Mouse (Mus musculus) hindbrain, embryonic 16.5 days (tissue): ENCODE data around the gene Ptprh. TPM values are rescaled to one million over a fixed set of nuclear protein-coding genes. Genes with fewer than 3 reads are reported as not detected.

Source experiments
- ATAC-seq: fragments of 200-750 bp; cut with Nextera tagmentation; 2 replicates; pipeline ENCODE4 v1.8.0; 2017; ENCODE audit warnings: moderate TSS enrichment, moderate library complexity
- H3K27ac ChIP-seq: fragments of 300-500 bp; sonication (generic); 2 replicates; pipeline ENCODE4 v1.5.1; 2014; ENCODE audit warnings: low read depth, mild to moderate bottlenecking, control low read depth, low read length, moderate library complexity
- H3K27me3 ChIP-seq: fragments of 300-500 bp; sonication (generic); replicated peaks from 2 replicates; pipeline ENCODE4 v1.6.1; 2014; ENCODE audit warnings: low read length; ENCODE audit not compliant: control insufficient read depth, insufficient read depth
- H3K36me3 ChIP-seq: fragments of 300-500 bp; sonication (generic); 2 replicates; pipeline ENCODE4 v1.6.1; 2014; ENCODE audit warnings: mild to moderate bottlenecking, low read length, moderate library complexity, mixed read lengths; ENCODE audit not compliant: control insufficient read depth, insufficient read depth
- H3K4me1 ChIP-seq: fragments of 300-500 bp; sonication (generic); 2 replicates; pipeline ENCODE4 v1.6.1; 2014; ENCODE audit warnings: low read depth, low read length; ENCODE audit not compliant: control insufficient read depth, insufficient read depth
- H3K4me2 ChIP-seq: fragments of 300-500 bp; sonication (generic); 2 replicates; pipeline ENCODE4 v1.6.1; 2014; ENCODE audit warnings: mild to moderate bottlenecking, low read length, control low read depth, moderate library complexity
- H3K4me3 ChIP-seq: fragments of 300-500 bp; sonication (generic); 2 replicates; pipeline ENCODE4 v1.5.1; 2014; ENCODE audit warnings: mild to moderate bottlenecking, low read length, control low read depth, moderate library complexity
- H3K9ac ChIP-seq: fragments of 300-500 bp; sonication (generic); 2 replicates; pipeline ENCODE4 v1.6.1; 2014; ENCODE audit warnings: low read depth, mild to moderate bottlenecking, control low read depth, low read length, moderate library complexity
- H3K9me3 ChIP-seq: fragments of 300-500 bp; sonication (generic); 2 replicates; pipeline ENCODE4 v1.6.1; 2014; ENCODE audit warnings: mild to moderate bottlenecking, low read length, moderate library complexity; ENCODE audit not compliant: control insufficient read depth
- WGBS: fragments of 180-500 bp; shearing (Covaris S2); extraction: QIAGEN DNeasy Blood & Tissue Kit; methylation state at CpG from one replicate; pipeline ENCODE4 v1.1.7; 2014; 5-methylcytosine and 5-hydroxymethylcytosine counted together
- polyA plus RNA-seq: library from polyadenylated mRNA; unstranded; fragments of >200 nt; fragmentation: Nextera tagmentation; extraction: Ambion mirVana; gene quantifications from 2 replicates; pipeline ENCODE4 v1.2.1, GENCODE M21; 2015

Gene Ptprh
- polyA plus RNA-seq, 1 experiment from 2014 or later, result 1.1 TPM

GRCm38 (mm10) chr7:4521231-4522003, 82.4 kb downstream of the Ptprh start:
- peak overlapping the region; percentile 34 for H3K4me3 ChIP-seq
- no peak overlapping the region for H3K27ac ChIP-seq
- no peaks in the 10 kb centered on the region for H3K9me3 ChIP-seq
- 34% methylated on average over 32 of the region's 32 CpGs for WGBS
- no peak overlapping the region for H3K9ac ChIP-seq
- H3K4me1 ChIP-seq, result no peaks in the 10 kb centered on the region; the same call in 1 of the 2 replicates
- no peak for ATAC-seq
- H3K36me3 ChIP-seq, result no peaks in the 10 kb centered on the region
- H3K27me3 ChIP-seq, result peaks cover 4% of the 10 kb centered on the region; the same call in 1 of the 2 replicates
- peak overlapping the region; percentile 58 for H3K4me2 ChIP-seq

- H3K9ac ChIP-seq, result no peak overlapping the region
- no peak overlapping the region for H3K4me2 ChIP-seq
- no peak overlapping the region for H3K4me3 ChIP-seq
- 81% methylated on average over 1 of the region's 1 CpGs for WGBS
- no peaks in the 10 kb centered on the region for H3K36me3 ChIP-seq
- peaks cover 4% of the 10 kb centered on the region; the same call in 1 of the 2 replicates for H3K27me3 ChIP-seq
- H3K27ac ChIP-seq, result no peak overlapping the region
- no peaks in the 10 kb centered on the region for H3K9me3 ChIP-seq
- no peak for ATAC-seq
- no peaks in the 10 kb centered on the region; the same call in 1 of the 2 replicates for H3K4me1 ChIP-seq
Observed at GRCm38 (mm10) chr7:4518487-4518886, 85.4 kb downstream of the Ptprh start.

- Histone ChIP-seq H3K4me3 (no peak within 1 kb of the TSS), H3K9me3 (no peaks in the 10 kb centered on the region), H3K27me3 (peaks cover 4% of the 10 kb centered on the region; the same call in 1 of the 2 replicates), H3K36me3 (no peaks in the 10 kb centered on the region), H3K4me2 (no peak within 1 kb of the TSS), H3K4me1 (no peaks in the 10 kb centered on the region; the same call in 1 of the 2 replicates), H3K27ac (no peak within 1 kb of the TSS), H3K9ac (no peak within 1 kb of the TSS)
- no peak for ATAC-seq
- 12% methylated on average over 4 of the region's 4 CpGs for WGBS
Observed at GRCm38 (mm10) chr7:4516332-4517050, 87.3 kb downstream of the Ptprh start, which contains the start of gene Tnnt1. Tnnt1 (minus strand) TSS chr7:4516382.

- 58% methylated on average over 6 of the region's 6 CpGs for WGBS
- no peak overlapping the region for H3K9ac ChIP-seq
Observed at GRCm38 (mm10) chr7:4515853-4516252, 88.0 kb downstream of the Ptprh start.

GRCm38 (mm10) chr7:4513829-4514712, 89.8 kb downstream of the Ptprh start:
- Histone ChIP-seq H3K27me3 (no peaks in the 10 kb centered on the region), H3K9ac (no peak overlapping the region), H3K4me2 (no peak overlapping the region), H3K9me3 (no peaks in the 10 kb centered on the region), H3K4me3 (no peak overlapping the region), H3K27ac (no peak overlapping the region), H3K4me1 (no peaks in the 10 kb centered on the region), H3K36me3 (no peaks in the 10 kb centered on the region)
- WGBS, result 57% methylated on average over 6 of the region's 6 CpGs
- ATAC-seq, result no peak

More at GRCm38 (mm10) chr7:4515853-4516252, 88.0 kb downstream of the Ptprh start:
- Histone ChIP-seq H3K27me3 (peaks cover 4% of the 10 kb centered on the region; the same call in 1 of the 2 replicates), H3K4me1 (no peaks in the 10 kb centered on the region), H3K9me3 (no peaks in the 10 kb centered on the region), H3K36me3 (no peaks in the 10 kb centered on the region), H3K4me2 (no peak overlapping the region), H3K27ac (no peak overlapping the region), H3K4me3 (no peak overlapping the region)
- ATAC-seq, result peak; percentile 31; the same call in 1 of the 2 replicates

GRCm38 (mm10) chr7:4513236-4513635, 90.6 kb downstream of the Ptprh start:
- Histone ChIP-seq H3K4me2 (no peak overlapping the region), H3K36me3 (no peaks in the 10 kb centered on the region), H3K4me3 (no peak overlapping the region), H3K9me3 (no peaks in the 10 kb centered on the region), H3K4me1 (no peaks in the 10 kb centered on the region), H3K27ac (no peak overlapping the region), H3K9ac (no peak overlapping the region), H3K27me3 (no peaks in the 10 kb centered on the region)
- 37% methylated on average over 13 of the region's 13 CpGs for WGBS
- no peak for ATAC-seq

- no peaks in the 10 kb centered on the region for H3K27me3 ChIP-seq
- whole genome bisulfite sequencing, result 83% methylated on average over 8 of the region's 8 CpGs
- no peak overlapping the region for H3K9ac ChIP-seq
- no peak for ATAC-seq
- no peak overlapping the region for H3K4me2 ChIP-seq
- no peak overlapping the region for H3K4me3 ChIP-seq
- H3K9me3 ChIP-seq, result no peaks in the 10 kb centered on the region
- H3K36me3 ChIP-seq, result no peaks in the 10 kb centered on the region
- no peaks in the 10 kb centered on the region for H3K4me1 ChIP-seq
- H3K27ac ChIP-seq, result no peak overlapping the region
Observed at GRCm38 (mm10) chr7:4511489-4512224, 92.2 kb downstream of the Ptprh start.

- WGBS, result 12% methylated on average over 24 of the region's 24 CpGs
- H3K4me2 ChIP-seq, result no peak overlapping the region
Observed at GRCm38 (mm10) chr7:4509863-4510608, 93.8 kb downstream of the Ptprh start.

More at GRCm38 (mm10) chr7:4509863-4510608, 93.8 kb downstream of the Ptprh start:
- Histone ChIP-seq H3K36me3 (no peaks in the 10 kb centered on the region), H3K9ac (no peak overlapping the region), H3K27ac (no peak overlapping the region), H3K9me3 (no peaks in the 10 kb centered on the region), H3K4me3 (no peak overlapping the region), H3K27me3 (no peaks in the 10 kb centered on the region), H3K4me1 (no peaks in the 10 kb centered on the region)
- peak; percentile 69 for ATAC-seq
